Mouse (Mus musculus): Measurements from ENCODE around the gene Glis3. TPM values are rescaled to one million over a fixed set of nuclear protein-coding genes. Genes with fewer than 3 reads are reported as not detected.

Glis3 gene
- polyA plus RNA-seq, 1 experiment, result 2.2 TPM

GRCm38 (mm10) chr19:28656882-28657281, 23.0 kb downstream of the Glis3 start:
- DNase-seq (ENCODE audit: low spot score), result no peak

- no peak for DNase-seq (ENCODE audit: low spot score)
These were observed 24.7 kb downstream of the Glis3 start for GRCm38 (mm10) chr19:28655166-28655565.

GRCm38 (mm10) chr19:28650836-28651235, 29.0 kb downstream of the Glis3 start:
- DNase-seq (ENCODE audit: low spot score), result no peak

- no peak for DNase-seq (ENCODE audit: low spot score)
These were observed 30.4 kb downstream of the Glis3 start for GRCm38 (mm10) chr19:28649489-28649888.

GRCm38 (mm10) chr19:28648881-28649280, 31.0 kb downstream of the Glis3 start:
- no peak for DNase-seq (ENCODE audit: low spot score)

GRCm38 (mm10) chr19:28647424-28647823, 32.5 kb downstream of the Glis3 start:
- no peak for DNase-seq (ENCODE audit: low spot score)

- no peak for DNase-seq (ENCODE audit: low spot score)
These were observed 33.6 kb downstream of the Glis3 start for GRCm38 (mm10) chr19:28646286-28646685.

- DNase-seq (ENCODE audit: low spot score), result no peak
These were observed 39.0 kb downstream of the Glis3 start for GRCm38 (mm10) chr19:28640861-28641381.

- no peak for DNase-seq (ENCODE audit: low spot score)
These were observed 43.8 kb downstream of the Glis3 start for GRCm38 (mm10) chr19:28635991-28636553.

GRCm38 (mm10) chr19:28634986-28635385, 44.9 kb downstream of the Glis3 start:
- DNase-seq (ENCODE audit: low spot score), result no peak

- no peak for DNase-seq (ENCODE audit: low spot score)
These were observed 51.5 kb downstream of the Glis3 start for GRCm38 (mm10) chr19:28628416-28628815.

- no peak for DNase-seq (ENCODE audit: low spot score)
These were observed 53.7 kb downstream of the Glis3 start for GRCm38 (mm10) chr19:28626189-28626588.

GRCm38 (mm10) chr19:28624571-28624970, 55.3 kb downstream of the Glis3 start:
- DNase-seq (ENCODE audit: low spot score), result no peak

- no peak for DNase-seq (ENCODE audit: low spot score)
These were observed 56.2 kb downstream of the Glis3 start for GRCm38 (mm10) chr19:28623726-28624125.

- no peak for DNase-seq (ENCODE audit: low spot score)
These were observed 58.0 kb downstream of the Glis3 start for GRCm38 (mm10) chr19:28621608-28622505.

GRCm38 (mm10) chr19:28617736-28618135, 62.1 kb downstream of the Glis3 start:
- DNase-seq (ENCODE audit: low spot score), result no peak

GRCm38 (mm10) chr19:28617191-28617590, 62.7 kb downstream of the Glis3 start:
- DNase-seq (ENCODE audit: low spot score), result no peak

GRCm38 (mm10) chr19:28616487-28616886, 63.4 kb downstream of the Glis3 start:
- DNase-seq (ENCODE audit: low spot score), result no peak

GRCm38 (mm10) chr19:28612249-28612648, 67.6 kb downstream of the Glis3 start:
- no peak for DNase-seq (ENCODE audit: low spot score)

- DNase-seq (ENCODE audit: low spot score), result no peak
These were observed 71.1 kb downstream of the Glis3 start for GRCm38 (mm10) chr19:28608747-28609146.

GRCm38 (mm10) chr19:28608277-28608676, 71.6 kb downstream of the Glis3 start:
- no peak for DNase-seq (ENCODE audit: low spot score)

GRCm38 (mm10) chr19:28600866-28601265, 79.0 kb downstream of the Glis3 start:
- no peak for DNase-seq (ENCODE audit: low spot score)

- DNase-seq (ENCODE audit: low spot score), result no peak
These were observed 85.7 kb downstream of the Glis3 start for GRCm38 (mm10) chr19:28594215-28594614.
